Mouse (Mus musculus) neural tube, embryonic 11.5 days (tissue): Measurements from ENCODE around the gene Rai1. TPM values are rescaled to one million over a fixed set of nuclear protein-coding genes. Genes with fewer than 3 reads are reported as not detected.
A peak's percentile ranks its signal among the peaks of the same experiment; 100 is the strongest.

Source experiments
- ATAC-seq: fragments of 200-750 bp; cut with Nextera tagmentation; 2 replicates; pipeline ENCODE4 v1.8.0; 2017; ENCODE audit warnings: moderate number of reproducible peaks, mild to moderate bottlenecking, moderate TSS enrichment, moderate library complexity; ENCODE audit not compliant: insufficient read depth, low FRiP score, low TSS enrichment
- DNase-seq: peaks from one replicate; pipeline ENCODE4 v3.0.0-alpha.2; 2015; ENCODE audit warnings: low spot score
- H3K27ac ChIP-seq: fragments of 300-500 bp; sonication (generic); 2 replicates; pipeline ENCODE4 v1.5.1; 2014; ENCODE audit warnings: low read depth, mild to moderate bottlenecking, low read length
- H3K27me3 ChIP-seq: fragments of 300-500 bp; sonication (generic); 2 replicates; pipeline ENCODE4 v1.6.1; 2014; ENCODE audit warnings: mild to moderate bottlenecking, low read length, mixed read lengths; ENCODE audit not compliant: control insufficient read depth, insufficient read depth
- H3K36me3 ChIP-seq: fragments of 300-500 bp; sonication (generic); 2 replicates; pipeline ENCODE4 v1.6.1; 2014; ENCODE audit warnings: mild to moderate bottlenecking, low read length, moderate library complexity, mixed read lengths; ENCODE audit not compliant: control insufficient read depth, insufficient read depth
- H3K4me1 ChIP-seq: fragments of 300-500 bp; sonication (generic); 2 replicates; pipeline ENCODE4 v1.6.1; 2014; ENCODE audit warnings: low read length, mixed read lengths; ENCODE audit not compliant: control insufficient read depth, insufficient read depth
- H3K4me2 ChIP-seq: fragments of 300-500 bp; sonication (generic); 2 replicates; pipeline ENCODE4 v1.6.1; 2014; ENCODE audit warnings: low read depth, mild to moderate bottlenecking, moderate library complexity
- H3K4me3 ChIP-seq: fragments of 300-500 bp; sonication (generic); 2 replicates; pipeline ENCODE4 v1.5.1; 2014; ENCODE audit warnings: low read depth, low read length
- H3K9ac ChIP-seq: fragments of 300-500 bp; sonication (generic); 2 replicates; pipeline ENCODE4 v1.6.1; 2014; ENCODE audit warnings: mild to moderate bottlenecking, low read length
- H3K9me3 ChIP-seq: fragments of 300-500 bp; sonication (generic); 2 replicates; pipeline ENCODE4 v1.6.1; 2016; ENCODE audit warnings: low read length; ENCODE audit not compliant: control insufficient read depth
- WGBS: fragments of 180-500 bp; shearing (Covaris S2); extraction: QIAGEN DNeasy Blood & Tissue Kit; methylation state at CpG from one replicate; pipeline ENCODE4 v1.1.7; 2014; 5-methylcytosine and 5-hydroxymethylcytosine counted together
- polyA plus RNA-seq: library from polyadenylated mRNA; unstranded; fragments of >200 nt; fragmentation: Nextera tagmentation; extraction: Ambion mirVana; gene quantifications from 2 replicates; pipeline ENCODE4 v1.2.1, GENCODE M21; 2014

The Rai1 gene
- polyA plus RNA-seq, 1 experiment from 2014 or later, result 28.5 TPM

- no peaks in the 10 kb centered on the region for H3K9me3 ChIP-seq
- WGBS, result 87% methylated on average over 6 of the region's 6 CpGs
- ATAC-seq, result no peak
- H3K36me3 ChIP-seq, result no peaks in the 10 kb centered on the region
- no peak overlapping the region for H3K4me2 ChIP-seq
- no peak overlapping the region for H3K27ac ChIP-seq
- peaks cover 7% of the 10 kb centered on the region for H3K4me1 ChIP-seq
- DNase-seq, result no peak
- no peaks in the 10 kb centered on the region for H3K27me3 ChIP-seq
- H3K9ac ChIP-seq, result no peak overlapping the region
- no peak overlapping the region for H3K4me3 ChIP-seq
Measured at GRCm38 (mm10) chr11:60102664-60103063, 2.1 kb upstream of the Rai1 start.

GRCm38 (mm10) chr11:60103567-60103966 lies 1.2 kb upstream of the Rai1 start:
- H3K4me3 ChIP-seq, result no peak overlapping the region
- ATAC-seq, result no peak
- no peak for DNase-seq
- WGBS, result 90% methylated on average over 7 of the region's 7 CpGs
- H3K4me2 ChIP-seq, result no peak overlapping the region
- no peaks in the 10 kb centered on the region for H3K27me3 ChIP-seq
- no peaks in the 10 kb centered on the region for H3K9me3 ChIP-seq
- no peak overlapping the region for H3K27ac ChIP-seq
- no peak overlapping the region for H3K9ac ChIP-seq
- no peaks in the 10 kb centered on the region for H3K36me3 ChIP-seq
- peaks cover 16% of the 10 kb centered on the region for H3K4me1 ChIP-seq

DNA sequence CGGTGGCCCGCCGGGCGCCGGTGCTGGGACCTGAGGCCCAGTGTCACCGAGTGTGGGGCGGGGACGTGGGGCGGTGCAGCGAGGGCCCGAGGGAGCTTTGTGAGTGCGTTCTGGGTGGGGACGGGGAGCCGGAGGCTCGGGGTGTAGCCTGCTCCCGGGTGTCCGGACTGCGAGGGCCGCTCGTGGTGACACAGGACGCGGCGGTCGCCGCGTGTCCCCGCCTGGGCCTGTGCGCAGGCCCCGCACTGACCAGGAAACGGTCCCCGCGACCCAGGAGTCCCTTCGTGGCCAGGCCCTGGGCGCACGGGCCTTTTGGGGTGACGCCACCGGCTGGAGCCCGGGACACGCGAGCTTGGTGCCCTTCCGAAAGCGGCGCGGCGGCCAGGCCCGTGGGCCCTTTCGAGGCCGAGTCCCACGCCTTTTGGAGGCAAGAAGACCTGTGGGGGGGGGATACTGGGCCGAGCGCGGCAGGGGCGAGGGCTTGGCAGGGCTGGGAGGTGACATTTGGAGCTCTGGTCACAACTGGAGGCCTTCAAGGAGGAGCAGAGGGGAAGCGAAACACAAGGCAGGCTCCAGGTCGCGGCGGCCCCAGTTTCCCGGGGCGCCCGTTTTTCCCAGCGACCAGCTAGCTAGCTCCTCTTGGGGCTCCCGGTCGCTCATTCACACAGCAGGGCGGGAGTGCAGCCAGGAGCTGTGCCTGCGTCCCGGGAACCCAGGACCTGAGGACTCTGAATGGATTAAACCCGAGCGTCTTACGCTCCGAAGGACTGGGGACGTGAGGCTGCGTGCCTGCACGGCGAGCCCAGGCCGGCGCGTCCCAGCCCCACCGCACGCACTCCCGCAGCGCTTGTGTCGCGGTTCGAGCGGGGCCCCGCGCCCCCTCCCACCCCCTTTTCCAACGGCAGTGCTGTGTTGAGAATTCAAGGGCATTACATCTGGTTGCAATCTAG lies 1.1 kb downstream of the Rai1 start:
- Histone ChIP-seq H3K27ac (peak overlapping the region; percentile 95), H3K27me3 (no peaks in the 10 kb centered on the region), H3K4me3 (peak overlapping the region; percentile 99), H3K36me3 (no peaks in the 10 kb centered on the region), H3K4me1 (peaks cover 29% of the 10 kb centered on the region), H3K9me3 (no peaks in the 10 kb centered on the region), H3K9ac (peak overlapping the region; percentile 99), H3K4me2 (peak overlapping the region; percentile 60)
- WGBS, result under 1% methylated on average over 78 of the region's 88 CpGs
- ATAC-seq (peak; percentile 52), DNase-seq (peak; percentile 76)

DNA sequence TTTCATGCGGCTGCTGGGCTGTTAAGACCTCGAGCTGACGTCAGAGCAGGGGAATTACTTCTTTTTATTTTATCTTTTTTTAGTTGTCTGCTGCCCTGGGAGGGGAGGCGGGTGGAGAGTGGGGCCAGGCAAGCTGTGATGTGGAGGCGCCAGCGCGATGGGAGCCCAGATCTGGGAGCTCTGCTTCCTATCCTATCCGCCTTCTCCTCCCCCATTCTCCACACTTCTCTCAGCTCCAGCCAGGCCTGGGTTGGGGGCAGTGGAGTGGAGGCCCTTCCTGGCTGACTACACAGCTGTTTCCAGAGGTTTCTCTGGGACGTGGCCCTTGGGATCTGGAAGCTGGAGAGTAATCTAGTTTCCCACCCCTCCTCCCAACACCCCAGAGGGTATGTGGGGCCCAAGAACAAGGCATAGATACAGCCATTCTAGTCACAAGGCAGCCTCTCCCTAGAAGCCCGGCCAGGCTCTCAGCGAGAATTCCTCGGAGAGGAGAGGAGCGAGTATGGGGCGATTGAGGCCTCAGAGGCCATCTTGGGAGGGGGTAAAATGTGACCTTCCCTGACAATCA lies 1.8 kb downstream of the Rai1 start:
- DNase-seq (peak; percentile 69), ATAC-seq (peak; percentile 29)
- H3K9me3 ChIP-seq, result no peaks in the 10 kb centered on the region
- peaks cover 29% of the 10 kb centered on the region for H3K4me1 ChIP-seq
- WGBS, result 2% methylated on average over 14 of the region's 14 CpGs
- H3K4me3 ChIP-seq, result peak overlapping the region; percentile 99
- H3K27me3 ChIP-seq, result no peaks in the 10 kb centered on the region
- H3K36me3 ChIP-seq, result no peaks in the 10 kb centered on the region
- H3K9ac ChIP-seq, result peak overlapping the region; percentile 99
- peak overlapping the region; percentile 60 for H3K4me2 ChIP-seq
- H3K27ac ChIP-seq, result peak overlapping the region; percentile 95

DNA sequence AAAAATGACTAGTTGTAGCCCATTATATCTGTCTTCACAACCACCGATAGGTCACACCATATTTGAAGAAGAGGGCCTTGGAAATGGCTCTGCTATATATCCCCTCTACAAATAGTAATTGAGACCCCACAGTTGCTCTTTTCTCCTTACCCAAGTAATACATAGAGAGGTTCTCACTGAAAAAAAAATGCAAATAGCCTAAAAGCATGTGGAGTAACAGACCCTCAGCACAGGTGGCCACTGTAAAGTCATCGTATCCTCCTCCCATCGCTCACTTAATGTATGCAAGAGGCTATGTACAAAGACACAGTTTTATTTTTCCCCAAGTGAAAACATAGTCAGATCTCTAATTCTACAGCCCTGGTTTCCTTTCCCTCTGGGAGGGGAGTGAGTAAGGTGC lies 2.6 kb downstream of the Rai1 start:
- Histone ChIP-seq H3K9me3 (no peaks in the 10 kb centered on the region), H3K27me3 (no peaks in the 10 kb centered on the region), H3K36me3 (no peaks in the 10 kb centered on the region), H3K4me1 (peaks cover 35% of the 10 kb centered on the region), H3K27ac (no peak overlapping the region; the same call in 1 of the 2 replicates), H3K4me3 (no peak overlapping the region), H3K4me2 (peak overlapping the region; percentile 60; the same call in 1 of the 2 replicates), H3K9ac (no peak overlapping the region)
- WGBS, result 82% methylated on average over 3 of the region's 3 CpGs
- ATAC-seq (no peak), DNase-seq (no peak)

- H3K4me3 ChIP-seq, result no peak overlapping the region
- no peaks in the 10 kb centered on the region for H3K9me3 ChIP-seq
- ATAC-seq, result no peak
- H3K4me2 ChIP-seq, result peak overlapping the region; percentile 14; the same call in 1 of the 2 replicates
- no peaks in the 10 kb centered on the region for H3K27me3 ChIP-seq
- no peak for DNase-seq
- 43% methylated on average over 5 of the region's 5 CpGs for WGBS
- 0 out of 2 replicates have a peak overlapping the region, but pooled peaks have one; percentile 44 for H3K27ac ChIP-seq
- no peaks in the 10 kb centered on the region for H3K36me3 ChIP-seq
- H3K9ac ChIP-seq, result no peak overlapping the region; the same call in 1 of the 2 replicates
- H3K4me1 ChIP-seq, result peaks cover 48% of the 10 kb centered on the region
Measured at GRCm38 (mm10) chr11:60108631-60109172, 3.9 kb downstream of the Rai1 start.

DNA sequence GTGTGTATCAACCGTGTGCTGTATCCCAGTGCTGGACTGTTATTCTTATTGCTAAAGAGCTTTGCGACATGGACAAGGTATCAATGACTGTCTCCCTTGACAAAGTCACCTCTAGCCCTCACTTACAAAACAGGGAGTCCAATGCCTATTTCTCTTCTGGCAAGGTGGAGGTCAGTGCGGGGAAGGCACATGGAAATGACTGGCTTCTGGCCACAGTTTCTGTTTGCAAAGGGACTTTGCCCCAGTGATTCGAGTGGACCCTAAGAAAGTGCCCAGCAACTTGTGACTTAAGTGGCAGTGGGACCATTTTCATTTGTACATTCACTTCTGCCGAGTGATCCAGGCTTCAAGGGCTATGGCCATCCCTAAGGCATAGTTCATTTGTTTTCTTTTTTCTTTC lies 5.6 kb downstream of the Rai1 start:
- 84% methylated on average over 5 of the region's 5 CpGs for WGBS
- Histone ChIP-seq H3K9me3 (no peaks in the 10 kb centered on the region), H3K4me2 (no peak overlapping the region), H3K4me3 (no peak overlapping the region), H3K27me3 (no peaks in the 10 kb centered on the region), H3K9ac (no peak overlapping the region), H3K4me1 (peaks cover 61% of the 10 kb centered on the region), H3K27ac (no peak overlapping the region), H3K36me3 (no peaks in the 10 kb centered on the region)
- DNase-seq, result no peak
- no peak for ATAC-seq

- H3K27ac ChIP-seq, result no peak overlapping the region
Measured at GRCm38 (mm10) chr11:60111576-60111975, 6.8 kb downstream of the Rai1 start.

More at GRCm38 (mm10) chr11:60111576-60111975, 6.8 kb downstream of the Rai1 start:
- Histone ChIP-seq H3K9ac (no peak overlapping the region), H3K36me3 (no peaks in the 10 kb centered on the region), H3K4me2 (no peak overlapping the region), H3K4me3 (no peak overlapping the region), H3K4me1 (peaks cover 65% of the 10 kb centered on the region), H3K9me3 (no peaks in the 10 kb centered on the region), H3K27me3 (no peaks in the 10 kb centered on the region)
- DNase-seq (no peak), ATAC-seq (no peak)
- 100% methylated on average over 2 of the region's 2 CpGs for WGBS
